Mouse (Mus musculus) G1E (cell line): ENCODE results near the gene Smco2.

Experiments
- CTCF ChIP-seq: IDR thresholded peaks from 2 replicates; pipeline ENCODE4 v1.5.1; 2012; ENCODE audit warnings: low read depth, low read length, inconsistent platforms, mixed read lengths
- GATA1 ChIP-seq: IDR thresholded peaks from 2 replicates; pipeline ENCODE4 v1.6.1; 2012; ENCODE audit warnings: borderline replicate concordance, low read length, inconsistent platforms, mixed read lengths
- POLR2AphosphoS5 ChIP-seq: IDR thresholded peaks from 2 replicates; pipeline ENCODE4 v1.6.1; 2012; ENCODE audit warnings: low read depth, low read length, inconsistent platforms; ENCODE audit not compliant: insufficient replicate concordance
- TAL1 ChIP-seq: conservative IDR thresholded peaks from 2 replicates; pipeline ENCODE4 v1.6.1; 2012; ENCODE audit warnings: low read depth, low read length, inconsistent platforms, mixed read lengths

DNA sequence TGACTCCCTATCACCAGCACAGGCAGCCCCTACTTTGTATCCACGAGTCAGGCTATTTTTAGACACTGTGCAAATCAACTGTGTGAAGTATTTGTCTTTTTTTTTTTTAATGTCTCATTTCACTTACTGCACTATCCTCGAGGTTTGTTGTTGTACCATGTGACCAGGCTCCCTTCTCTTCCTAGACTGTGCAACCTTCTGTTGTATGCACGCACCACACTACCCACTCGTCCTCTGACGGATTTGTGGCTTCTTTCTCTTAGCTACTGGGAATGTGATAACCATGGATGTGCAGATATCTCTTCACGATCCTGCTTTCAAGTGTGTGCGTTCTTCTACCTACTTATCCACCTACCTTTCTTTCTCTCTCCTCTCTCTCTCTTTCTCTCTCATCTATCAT, 12.6 kb upstream of the Smco2 start:
- TF ChIP-seq CTCF (no peak), TAL1 (no peak), GATA1 (no peak), POLR2AphosphoS5 (no peak)
